ENCODE assay signal across 14 mouse cellular contexts in the genomic region with DNA sequence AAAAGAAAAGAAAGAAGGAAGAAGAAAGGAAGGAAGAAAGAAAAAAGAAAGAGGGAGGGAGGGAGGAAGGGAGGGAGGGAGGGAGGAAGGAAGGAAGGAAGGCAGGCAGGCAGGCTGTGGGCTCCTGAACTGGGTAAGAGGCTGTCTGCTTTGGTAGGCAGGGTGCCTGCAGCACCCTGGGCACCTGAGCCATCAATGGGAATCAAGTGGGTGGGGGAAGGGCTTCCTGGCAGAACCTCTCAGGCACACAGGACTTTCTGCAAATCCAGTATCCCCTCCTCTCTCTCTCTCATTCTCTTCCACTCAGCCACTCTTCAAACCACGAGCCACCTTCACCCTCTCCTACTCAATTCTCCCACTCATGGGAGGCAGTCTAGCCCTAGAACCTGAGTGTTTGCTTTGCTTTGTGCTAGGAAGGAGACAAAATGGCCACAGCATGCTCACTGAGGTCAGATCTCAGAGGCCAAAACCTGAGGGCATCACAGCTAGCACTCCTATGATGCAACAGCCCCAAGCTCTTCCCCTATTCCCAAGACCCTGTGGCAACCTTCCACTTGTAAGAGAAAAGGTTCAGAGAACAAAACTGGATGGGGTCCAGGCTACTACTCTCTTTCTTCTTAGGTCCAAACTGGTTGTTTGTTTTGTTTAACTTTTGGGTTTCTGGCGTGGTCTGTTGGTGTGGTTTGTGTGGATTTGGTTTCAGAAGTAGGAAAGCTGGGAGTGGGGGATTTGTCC. TPM values are rescaled to one million over a fixed set of nuclear protein-coding genes. Genes with fewer than 3 reads are reported as not detected.
A peak's percentile ranks its signal among the peaks of the same experiment; 100 is the strongest.
DNase-seq lines count a peak whose midpoint lies in the region; ATAC-seq and TF ChIP-seq lines count a peak whose summit lies in the region.
"Had no signal": no experiment of that assay in that cellular context is flagged by ENCODE, and none has a peak within 500 bp of the region (broad histone marks: within the 10 kb centered on the region; RNA-seq: fewer than 3 reads in every experiment).

No protein-coding gene starts in this region.

- no peaks in the 10 kb centered on the region for H3K27me3 ChIP-seq in kidney, adult 2 months (replicated peaks; ENCODE audit: control insufficient read depth, insufficient read depth, low read length)
- H3K27me3 ChIP-seq: heart, embryonic 12.5 days; hindbrain, embryonic 13.5 days; midbrain, embryonic 15.5 days had no signal

- peak; percentile 16 for ATAC-seq in inflammation-experienced regulatory T-cells, adult 6 months
- ATAC-seq in erythroblast, adult 5-6 weeks (replicated peaks; ENCODE audit: low FRiP score, poor library complexity, severe bottlenecking) = no peak
- ATAC-seq: midbrain, embryonic 15.5 days had no signal

- H3K4me1 ChIP-seq in kidney, adult 2 months (ENCODE audit: control insufficient read depth, insufficient read depth, low read length) = peaks cover 3% of the 10 kb centered on the region; the same call in 1 of the 2 replicates
- H3K4me1 ChIP-seq: hindbrain, embryonic 13.5 days; midbrain, embryonic 15.5 days had no signal

- no peak overlapping the region for H3K27ac ChIP-seq in kidney, adult 2 months (ENCODE audit: insufficient read depth, low read depth, low read length)
- H3K27ac ChIP-seq: forebrain, embryonic 10.5 days; hindbrain, embryonic 13.5 days; midbrain, embryonic 15.5 days had no signal

- H3K36me3 ChIP-seq in kidney, adult 2 months (ENCODE audit: control insufficient read depth, insufficient read depth, low read length) = no peaks in the 10 kb centered on the region
- H3K36me3 ChIP-seq: forebrain, embryonic 10.5 days; heart, embryonic 12.5 days; hindbrain, embryonic 13.5 days; midbrain, embryonic 15.5 days had no signal

- H3K4me3 ChIP-seq in kidney, adult 2 months (ENCODE audit: insufficient read depth, low read depth, low read length) = no peak overlapping the region
- H3K4me3 ChIP-seq: forebrain, embryonic 10.5 days; heart, embryonic 12.5 days; hindbrain, embryonic 13.5 days; midbrain, embryonic 15.5 days had no signal

- TF ChIP-seq CTCF in kidney, adult 2 months (conservative IDR thresholded peaks at IDR 0.05; ENCODE audit: insufficient read depth, insufficient read length, low read depth, low read length) = no peak

- 69% methylated on average over 2 of the region's 2 CpGs for WGBS in kidney, adult 2 months

- peak; percentile 41 for DNase-seq in thymus, postnatal 14 days
- no peak for DNase-seq in thymus, postnatal 10 days (ENCODE audit: low spot score in 2 of 2)
- DNase-seq in lung, postnatal 4 days = peak; percentile 74 to 87
- no peak for DNase-seq in gastrocnemius, postnatal 4 days (ENCODE audit: low spot score in 2 of 2)
- DNase-seq in retina, postnatal 1 day = no peak
- no peak for DNase-seq in kidney, adult 2 months
- DNase-seq: cerebellum, adult 18-20 months; embryo, embryonic 11 days had no signal

- TF ChIP-seq POLR2A in kidney, adult 2 months (IDR thresholded peaks at IDR 0.05; ENCODE audit: low read depth, low read length) = no peak

RNA-seq across cellular contexts. Expression of a gene that starts 9.6 kb away (rescaled TPM):
- 10 to 100 TPM; 23.0 to 26.0 (median 24.1) TPM for polyA plus RNA-seq in inflammation-experienced regulatory T-cells, adult 6 months (2017; shearing (Covaris generic))
- 10.9 and 12.5 TPM in 2 replicates for total RNA-seq in erythroblast, adult 5-6 weeks (2015; ENCODE audit: low replicate concordance)
- total RNA-seq in erythroblast, adult 5-6 weeks (2017; ENCODE audit: low replicate concordance) = 30.2 and 31.2 TPM in 2 replicates
- total RNA-seq in gastrocnemius, postnatal 4 days (2021) = 10 to 100 TPM; 42.5 to 50.8 TPM
- 12.6 and 14.6 TPM in 2 replicates for polyA plus RNA-seq in kidney, adult 2 months (2012; rRNA removed)

Comparison
In these comparisons a context has a peak if more than half of its experiments do, and no peak if none do; other contexts are left out.
1. DNase-seq: peak in thymus, postnatal 14 days (single experiment) and lung, postnatal 4 days (2 of 2); none in thymus, postnatal 10 days (0 of 2), gastrocnemius, postnatal 4 days (0 of 2), retina, postnatal 1 day (single experiment) and kidney, adult 2 months (single experiment).